Mouse (Mus musculus): ENCODE results near the gene Cwc25.

Gene Cwc25

DNA sequence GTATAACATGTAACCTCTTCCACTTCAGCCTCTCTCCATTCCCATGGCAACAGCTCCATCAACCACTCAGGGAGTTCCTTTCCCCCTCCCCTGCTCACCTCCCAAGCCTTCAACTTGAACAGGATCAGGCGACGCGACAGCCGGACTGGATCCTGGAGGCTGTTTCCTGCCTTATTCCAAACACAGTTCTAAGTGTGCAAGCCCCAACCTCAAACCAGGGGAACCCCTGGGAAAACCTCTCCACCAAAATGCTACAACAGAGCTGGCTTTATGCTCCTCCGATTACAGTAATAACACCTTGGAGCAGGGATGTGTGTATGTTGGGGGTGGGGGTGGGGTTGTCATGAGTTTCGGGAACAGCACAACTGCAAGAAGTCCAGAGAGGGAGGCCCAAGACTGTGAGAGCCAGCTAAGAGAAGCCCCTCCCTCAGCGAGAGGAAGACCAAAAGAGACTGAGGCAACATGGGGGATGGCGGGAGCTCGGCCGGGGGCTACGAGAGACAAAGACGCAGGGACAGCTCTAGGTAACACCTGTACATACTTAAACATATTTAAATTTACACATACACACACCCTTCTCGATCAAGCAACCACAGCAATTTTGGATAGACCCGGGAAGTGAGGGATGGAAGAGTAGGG is 68.3 kb downstream of the Cwc25 start:
- no peak for DNase-seq

DNA sequence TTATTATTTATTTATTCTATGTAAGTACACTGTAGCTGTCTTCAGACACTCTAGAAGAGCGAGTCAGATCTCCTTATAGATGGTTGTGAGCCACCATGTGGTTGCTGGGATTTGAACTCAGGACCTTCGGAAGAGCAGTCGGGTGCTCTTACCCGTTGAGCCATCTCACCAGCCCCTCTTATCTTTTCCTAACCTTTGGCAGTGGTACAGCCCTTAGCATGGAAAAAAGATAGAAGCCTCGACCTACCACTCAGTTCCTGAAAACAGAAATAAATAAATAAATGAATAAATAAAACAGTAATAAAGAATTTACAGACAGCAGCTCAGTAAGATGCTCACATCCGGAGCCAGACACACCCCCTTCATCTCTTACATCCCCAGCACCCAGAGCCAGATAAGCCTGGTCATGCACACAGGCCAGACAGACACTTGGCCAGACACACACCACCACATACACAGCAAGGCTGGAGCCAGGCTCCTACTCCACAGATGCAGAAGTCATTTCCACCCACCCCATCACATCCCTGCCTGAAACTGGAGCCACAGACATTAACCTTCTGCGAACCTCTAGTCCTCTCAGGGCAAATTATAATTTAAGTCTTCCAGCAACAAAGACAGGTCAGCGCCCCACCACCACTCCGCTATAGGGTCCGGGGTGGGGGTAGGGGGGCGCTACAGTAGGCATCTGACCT is 69.0 kb downstream of the Cwc25 start:
- DNase-seq: no peak

DNA sequence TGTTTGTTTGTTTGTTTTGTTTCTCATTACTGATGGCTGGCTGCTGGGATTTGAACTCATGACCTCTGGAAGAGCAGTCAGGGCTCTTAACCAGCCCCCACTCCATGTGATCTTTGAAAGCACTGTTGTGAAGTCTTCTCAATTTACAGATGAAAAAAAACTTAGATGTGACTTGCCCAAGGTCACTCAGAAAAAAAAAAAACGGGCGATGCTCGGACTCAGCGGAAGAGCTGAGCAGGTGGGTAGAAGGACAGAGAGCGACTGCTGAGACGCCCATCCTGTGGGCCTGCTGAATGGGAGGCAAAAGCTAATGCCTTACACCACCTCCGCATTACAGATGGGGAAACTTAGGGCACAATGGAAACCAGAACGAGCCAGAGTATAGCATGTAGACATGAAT is 69.7 kb downstream of the Cwc25 start:
- no peak for DNase-seq

DNA sequence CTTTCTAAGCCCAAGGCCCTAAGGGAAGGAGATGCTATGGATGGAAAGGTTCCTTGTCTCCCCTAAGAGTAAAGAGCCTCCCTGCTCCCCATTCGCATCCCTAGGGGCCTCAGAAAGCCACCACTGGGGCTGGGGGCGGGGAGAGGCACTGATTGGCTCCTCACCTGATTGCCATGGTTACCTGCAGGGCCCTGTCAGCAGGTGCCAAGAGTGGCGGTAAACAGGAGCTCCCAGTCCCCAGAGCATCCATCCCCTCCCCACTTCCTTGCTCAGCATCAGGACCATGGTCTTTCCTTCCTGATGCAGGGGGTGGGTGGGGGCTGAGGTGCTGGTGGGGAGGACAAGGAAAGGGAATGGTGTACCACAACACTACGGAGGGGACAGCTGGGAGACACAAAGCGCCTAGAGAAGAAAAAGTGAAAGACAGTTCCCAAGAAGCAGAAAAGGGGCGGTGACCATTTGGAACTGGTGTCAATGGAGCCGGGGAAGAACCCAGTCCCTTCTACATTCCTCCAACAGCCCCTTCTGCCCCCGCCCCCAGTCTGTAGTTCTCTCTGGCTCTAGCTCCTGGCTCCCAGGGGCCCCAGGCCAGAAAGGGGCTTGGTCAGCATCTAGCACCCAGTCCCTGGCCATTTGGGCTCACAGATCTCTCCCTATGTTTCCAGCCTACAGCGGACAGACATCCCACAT is 70.5 kb downstream of the Cwc25 start:
- DNase-seq: no peak

Data from kidney, postnatal 14 days (tissue).